Mouse (Mus musculus): ENCODE data around the gene Cbl. TPM values are rescaled to one million over a fixed set of nuclear protein-coding genes. Genes with fewer than 3 reads are reported as not detected.

Gene Cbl
- total RNA-seq, 2 experiments from 2014 or later: 65.2 to 70.5 TPM

DNA sequence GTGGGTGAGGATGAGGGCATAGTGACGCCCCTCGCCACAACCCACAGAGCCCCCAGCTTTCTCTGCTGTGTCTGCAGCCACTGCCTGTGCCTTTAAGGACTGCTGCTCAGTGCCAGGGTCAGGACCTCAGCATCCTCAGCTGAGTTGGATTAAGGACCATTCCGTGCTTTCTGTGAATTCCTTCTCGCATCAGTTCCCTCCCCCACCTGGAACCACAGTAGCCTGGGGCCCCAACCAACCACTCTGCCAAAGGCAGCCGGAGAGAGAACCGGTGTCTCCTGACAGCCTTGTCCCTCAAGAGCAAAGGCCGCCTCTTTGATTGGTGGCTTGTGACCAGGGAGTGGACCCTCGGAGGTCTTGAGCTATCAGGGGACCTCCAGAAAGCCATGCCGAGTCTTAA, 132.4 kb downstream of the Cbl start, which contains the start of gene Mfrp:
TSS of gene Mfrp (plus strand) at position 240 of the 400 bp plus-strand sequence.
- DNase-seq: no peak

DNA sequence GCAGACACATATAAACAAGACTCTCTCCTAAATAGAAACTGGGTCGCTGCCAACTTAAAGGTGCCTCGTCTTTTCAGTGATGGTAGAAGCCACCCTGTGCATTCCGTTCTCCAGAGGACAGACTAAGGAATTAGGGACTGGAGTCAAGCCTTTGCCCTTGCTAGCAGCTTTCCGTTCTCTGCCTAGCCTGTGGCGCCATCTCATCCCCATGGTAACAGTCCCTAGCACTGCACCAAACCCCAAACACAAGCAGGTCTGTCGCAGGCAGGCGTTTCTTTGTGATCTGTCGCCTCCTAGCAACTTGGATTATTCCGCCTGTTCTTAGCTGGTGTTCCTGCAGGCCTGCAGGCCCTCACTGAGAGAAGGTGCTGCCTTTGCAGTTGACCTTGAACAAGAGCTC, 137.3 kb downstream of the Cbl start:
- DNase-seq: peak; percentile 57 to 70

GRCm38 (mm10) chr9:44095781-44096180, 138.1 kb downstream of the Cbl start:
- no peak for DNase-seq

GRCm38 (mm10) chr9:44094737-44095136, 139.1 kb downstream of the Cbl start:
- no peak for DNase-seq

DNA sequence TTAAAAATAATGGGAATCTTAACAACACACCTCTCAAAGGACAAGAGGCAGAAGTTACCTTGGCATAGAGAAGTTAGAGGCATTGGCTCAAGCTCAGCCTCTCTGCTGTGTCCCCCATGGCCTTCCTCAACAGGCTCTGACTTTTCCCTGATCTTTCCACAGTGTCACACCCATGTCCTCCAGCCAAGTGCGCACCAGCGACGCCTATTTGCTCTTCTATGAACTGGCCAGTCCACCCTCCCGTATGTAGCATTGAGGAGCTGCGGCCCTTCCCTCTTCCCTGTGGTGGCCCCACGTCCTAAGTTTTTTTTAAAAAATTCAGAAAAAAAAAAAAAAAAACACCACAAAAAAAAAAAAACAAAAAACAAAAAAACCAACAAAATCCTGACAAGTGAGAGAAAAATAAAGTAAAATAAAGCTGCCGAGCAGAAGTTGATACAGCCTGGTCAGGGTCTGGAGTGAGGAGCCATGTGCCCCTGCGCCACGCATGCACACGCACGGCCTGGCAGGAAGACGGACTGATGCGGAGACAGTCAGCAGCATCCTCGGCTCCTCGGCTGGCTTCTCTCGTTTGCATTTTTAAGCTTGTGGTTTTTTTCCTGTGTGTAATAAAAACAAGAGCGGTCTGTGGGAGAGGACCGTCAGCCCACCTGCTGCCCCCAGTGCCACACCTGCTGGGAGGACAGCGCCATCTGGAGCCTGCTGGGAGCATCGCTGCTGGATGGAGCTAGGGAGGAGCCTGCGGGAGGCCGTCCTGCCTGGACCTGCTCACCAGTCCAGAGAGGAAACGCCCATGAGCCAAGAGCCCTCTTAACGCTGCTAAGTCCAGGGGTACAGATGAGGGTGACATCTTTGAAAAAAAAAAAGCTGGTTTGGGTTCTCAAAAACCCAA, 140.0 kb downstream of the Cbl start:
- DNase-seq: peak; percentile 79 to 81

Other genes starting within 250 kb of the Cbl start
- gene Thy1, start 190.7 kb downstream of the Cbl start, total RNA-seq (2021): 100 to 1,000 TPM; 786 to 920 TPM
- 10 to 100 TPM; 66.2 to 74.9 TPM for gene Usp2, start 167.0 kb downstream of the Cbl start, total RNA-seq (2021)
- gene Mfrp, start 132.3 kb downstream of the Cbl start, total RNA-seq (2021): 1 to 10 TPM in 1 of 2 experiments, under 1 TPM in 1; 0.17 to 2.5 TPM
- 10 to 100 TPM; 17.0 to 17.6 TPM for gene C1qtnf5, start 126.8 kb downstream of the Cbl start, total RNA-seq (2021)
- under 1 TPM; 0.35 to 0.61 TPM for gene Gm49380, start 120.5 kb downstream of the Cbl start, total RNA-seq (2021)
- 10 to 100 TPM; 28.4 to 28.6 TPM for gene Rnf26, start 120.5 kb downstream of the Cbl start, total RNA-seq (2021)
- gene Mcam, start 99.6 kb downstream of the Cbl start, total RNA-seq (2021): 10 to 100 TPM; 15.6 to 18.8 TPM
- gene Ccdc153, start 6.6 kb upstream of the Cbl start, total RNA-seq (2021): 1 to 10 TPM; 1.3 to 2.4 TPM
- 1 to 10 TPM; 1.4 to 1.8 TPM for gene Pdzd3, start 17.4 kb upstream of the Cbl start, total RNA-seq (2021)
- gene Nlrx1, start 34.5 kb upstream of the Cbl start, total RNA-seq (2021): 10 to 100 TPM; 13.5 TPM
- 10 to 100 TPM; 63.6 to 73.1 TPM for gene Abcg4, start 54.6 kb upstream of the Cbl start, total RNA-seq (2021)
- gene Hinfp, start 71.6 kb upstream of the Cbl start, total RNA-seq (2021): 10 to 100 TPM; 27.4 to 30.1 TPM
- 100 to 1,000 TPM; 184 to 198 TPM for gene C2cd2l, start 86.2 kb upstream of the Cbl start, total RNA-seq (2021)
- gene Dpagt1, start 92.0 kb upstream of the Cbl start, total RNA-seq (2021): 10 to 100 TPM; 14.5 to 15.9 TPM
- gene H2afx, start 100.6 kb upstream of the Cbl start, total RNA-seq (2021): 10 to 100 TPM; 43.4 to 49.9 TPM
- gene Hmbs, start 110.2 kb upstream of the Cbl start, total RNA-seq (2021): 10 to 100 TPM; 22.3 to 24.2 TPM
- 10 to 100 TPM; 50.9 to 52.1 TPM for gene Vps11, start 127.6 kb upstream of the Cbl start, total RNA-seq (2021)
- 100 to 1,000 TPM; 136 to 157 TPM for gene Hyou1, start 145.4 kb upstream of the Cbl start, total RNA-seq (2021)
- 10 to 100 TPM; 27.9 to 30.2 TPM for gene Slc37a4, start 162.8 kb upstream of the Cbl start, total RNA-seq (2021)
- gene Rps25, start 173.1 kb upstream of the Cbl start, total RNA-seq (2021): 100 to 1,000 TPM; 660 to 671 TPM
- gene Trappc4, start 173.6 kb upstream of the Cbl start, total RNA-seq (2021): 10 to 100 TPM; 64.3 to 79.1 TPM
- gene Ccdc84, start 184.5 kb upstream of the Cbl start, total RNA-seq (2021): 10 to 100 TPM; 23.0 to 28.7 TPM
- not detected for gene Foxr1, start 207.1 kb upstream of the Cbl start, total RNA-seq (2021)
- gene Upk2, start 220.9 kb upstream of the Cbl start, total RNA-seq (2021): not detected
- 10 to 100 TPM; 70.9 to 75.7 TPM for gene Bcl9l, start 248.8 kb upstream of the Cbl start, total RNA-seq (2021)

All from layer of hippocampus, postnatal 36 days (tissue).